Mouse (Mus musculus) left cerebral cortex, postnatal 36 days (tissue): ENCODE data around the gene Elavl3. TPM values are rescaled to one million over a fixed set of nuclear protein-coding genes. Genes with fewer than 3 reads are reported as not detected.
"Not testable (repeated sequence)": the region's sequence is repeated elsewhere in the genome, so short reads cannot be mapped to it uniquely, and the experiment has no call there.

ENCODE experiments used
- DNase-seq, 2 experiments: peaks; one replicate each; pipeline ENCODE4 v3.0.0; 2021 to 2022; ENCODE audit warnings: low spot score in 2 of 2, mixed read lengths in 1 of 2
- intact Hi-C: fragments of 180-260 bp; cut with DNase I; formaldehyde crosslinking; loops from one replicate; pipeline ENCODE4 v1.15.1; 2025
- total RNA-seq, 2 experiments: library from RNA; stranded (reverse); gene quantifications; 2 replicates each; pipeline ENCODE4 v1.2.3; 2021

Elavl3 gene
- 100 to 1,000 TPM; 155 to 158 TPM for total RNA-seq

GRCm38 (mm10) chr9:22051958-22052254 lies at the start of gene Elavl3:
TSS of gene Elavl3 (minus strand) at chr9:22052023.
- intact Hi-C loops = loop anchor here (5.0 kb wide), 2 partner anchors 45 to 90 kb away; partner anchors contain the start of gene Epor
- DNase-seq = peak; percentile 83 to 87

- intact Hi-C loops = loop anchor here (5.0 kb wide), 1 partner anchor 42 kb away; no protein-coding TSS in a partner anchor
Measured at GRCm38 (mm10) chr9:22099922-22100321, 48.1 kb upstream of the Elavl3 start.

GRCm38 (mm10) chr9:22098993-22099696 lies 47.3 kb upstream of the Elavl3 start, which contains the start of gene Cnn1:
TSS of gene Cnn1 (plus strand) at chr9:22099216.
- intact Hi-C loops = loop anchor here (5.0 kb wide), 1 partner anchor 43 kb away; no protein-coding TSS in a partner anchor
- DNase-seq = no peak

More at GRCm38 (mm10) chr9:22099922-22100321, 48.1 kb upstream of the Elavl3 start:
- no peak for DNase-seq

GRCm38 (mm10) chr9:22095854-22096307 lies 44.1 kb upstream of the Elavl3 start:
- intact Hi-C loops = loop anchor here (5.0 kb wide), 1 partner anchor 46 kb away; no protein-coding TSS in a partner anchor
- peak; percentile 61 to 76 for DNase-seq

- intact Hi-C loops = no loop called here
Measured at GRCm38 (mm10) chr9:22092746-22093145, 40.9 kb upstream of the Elavl3 start.

GRCm38 (mm10) chr9:22089986-22090385 lies 38.2 kb upstream of the Elavl3 start:
- DNase-seq = no peak
- intact Hi-C loops = no loop called here

More at GRCm38 (mm10) chr9:22092746-22093145, 40.9 kb upstream of the Elavl3 start:
- DNase-seq = no peak

GRCm38 (mm10) chr9:22089281-22089680 lies 37.5 kb upstream of the Elavl3 start:
- no peak for DNase-seq
- intact Hi-C loops = no loop called here

GRCm38 (mm10) chr9:22087034-22087618 lies 35.3 kb upstream of the Elavl3 start:
- intact Hi-C loops = no loop called here
- no peak for DNase-seq

GRCm38 (mm10) chr9:22086012-22086411 lies 34.2 kb upstream of the Elavl3 start:
- DNase-seq = no peak
- intact Hi-C loops = no loop called here

- DNase-seq = peak; percentile 91 to 96
- intact Hi-C loops = loop anchor here (1.0 kb wide), 1 partner anchor 32 kb away; the partner anchor contains the start of gene Elof1
Measured at GRCm38 (mm10) chr9:22085022-22085834, 33.4 kb upstream of the Elavl3 start, which contains the start of gene Ecsit. TSS of gene Ecsit (minus strand) at chr9:22085438.

GRCm38 (mm10) chr9:22084667-22085021 lies 32.8 kb upstream of the Elavl3 start:
- no peak for DNase-seq
- intact Hi-C loops = loop anchor here (1.0 kb wide), 1 partner anchor 33 kb away; the partner anchor contains the start of gene Elof1

GRCm38 (mm10) chr9:22076223-22076622 lies 24.4 kb upstream of the Elavl3 start:
- intact Hi-C loops = no loop called here
- DNase-seq = no peak

GRCm38 (mm10) chr9:22075778-22076177 lies 24.0 kb upstream of the Elavl3 start:
- DNase-seq, intact Hi-C loops: not testable (repeated sequence)

GRCm38 (mm10) chr9:22072276-22072675 lies 20.5 kb upstream of the Elavl3 start:
- no peak for DNase-seq
- intact Hi-C loops = no loop called here

- DNase-seq = peak; percentile 97 to 98
- intact Hi-C loops = loop anchor here (2.0 kb wide), 2 partner anchors 46 to 84 kb away; partner anchors contain the start of gene Elof1
Measured at GRCm38 (mm10) chr9:22070791-22071573, 19.2 kb upstream of the Elavl3 start, which contains the start of the genes Gm49318 and Zfp653. TSS of gene Gm49318 (minus strand) at chr9:22071259. TSS of gene Zfp653 (minus strand) at chr9:22071376.

GRCm38 (mm10) chr9:22069881-22070553 lies 18.2 kb upstream of the Elavl3 start:
- intact Hi-C loops = loop anchor here (2.0 to 5.0 kb wide), 3 partner anchors 47 to 85 kb away; partner anchors contain the start of gene Elof1
- no peak for DNase-seq

GRCm38 (mm10) chr9:22067195-22067594 lies 15.4 kb upstream of the Elavl3 start:
- DNase-seq = no peak
- intact Hi-C loops = loop anchor here (5.0 kb wide), 1 partner anchor 75 kb away; no protein-coding TSS in a partner anchor

- intact Hi-C loops = loop anchor here (5.0 kb wide), 1 partner anchor 76 kb away; no protein-coding TSS in a partner anchor
- no peak for DNase-seq
Measured at GRCm38 (mm10) chr9:22066433-22066832, 14.6 kb upstream of the Elavl3 start.
